Mouse (Mus musculus) liver, embryonic 14.5 days (tissue): ENCODE results near the gene Gtf2a1. TPM values are rescaled to one million over a fixed set of nuclear protein-coding genes. Genes with fewer than 3 reads are reported as not detected.
"Not testable (repeated sequence)": the region's sequence is repeated elsewhere in the genome, so short reads cannot be mapped to it uniquely, and the experiment has no call there.

Experiments used
- ATAC-seq: fragments of 200-750 bp; cut with Nextera tagmentation; 2 replicates; pipeline ENCODE4 v1.8.0; 2017; ENCODE audit warnings: moderate number of reproducible peaks, mild to moderate bottlenecking, moderate library complexity; ENCODE audit not compliant: insufficient read depth
- DNase-seq, 3 experiments: peaks; one replicate each; pipeline ENCODE4 v3.0.0-alpha.2; 2012 to 2013; ENCODE audit warnings: low read depth in 3 of 3, low spot score in 3 of 3
- H3K27ac ChIP-seq: fragments of 300-500 bp; sonication (generic); 2 replicates; pipeline ENCODE4 v1.5.1; 2014; ENCODE audit warnings: moderate library complexity, mild to moderate bottlenecking, control low read depth, inconsistent platforms
- H3K27me3 ChIP-seq: fragments of 300-500 bp; sonication (generic); 2 replicates; pipeline ENCODE4 v1.6.1; 2014; ENCODE audit warnings: mild to moderate bottlenecking, low read length, moderate library complexity; ENCODE audit not compliant: control insufficient read depth, insufficient read depth
- H3K36me3 ChIP-seq: fragments of 300-500 bp; sonication (generic); replicated peaks from 2 replicates; pipeline ENCODE4 v1.6.1; 2014; ENCODE audit warnings: low read depth; ENCODE audit not compliant: control insufficient read depth, insufficient read depth
- H3K4me1 ChIP-seq, 2 experiments: fragments of 200-500 bp in 1 of 2; fragments of 300-500 bp in 1 of 2; sonication (generic) in 1 of 2; replicated peaks; 2 replicates each; pipeline ENCODE4 v1.6.1; 2012 to 2014; ENCODE audit warnings: antibody characterized with exemption in 1 of 2, inconsistent platforms in 1 of 2, low read length in 1 of 2; ENCODE audit not compliant: control insufficient read depth in 2 of 2, insufficient read depth in 2 of 2
- H3K4me2 ChIP-seq: fragments of 300-500 bp; sonication (generic); 2 replicates; pipeline ENCODE4 v1.6.1; 2014; ENCODE audit warnings: low read depth, mild to moderate bottlenecking, control low read depth, moderate library complexity
- H3K4me3 ChIP-seq, 2 experiments: fragments of 200-500 bp in 1 of 2; fragments of 300-500 bp in 1 of 2; sonication (generic) in 1 of 2; 2 replicates each; pipeline ENCODE4 v1.5.1; 2012 to 2014; ENCODE audit warnings: low read depth in 2 of 2, low read length in 2 of 2, mild to moderate bottlenecking in 2 of 2, control low read depth in 1 of 2, inconsistent platforms in 1 of 2, moderate library complexity in 1 of 2; ENCODE audit not compliant: insufficient read depth in 1 of 2
- H3K9ac ChIP-seq: fragments of 300-500 bp; sonication (generic); replicated peaks from 2 replicates; pipeline ENCODE4 v1.6.1; 2014; ENCODE audit warnings: mild to moderate bottlenecking, control low read depth, moderate library complexity
- H3K9me3 ChIP-seq: fragments of 300-500 bp; sonication (generic); 2 replicates; pipeline ENCODE4 v1.6.1; 2016; ENCODE audit warnings: low read length, mixed read lengths; ENCODE audit not compliant: control insufficient read depth
- CTCF ChIP-seq: IDR thresholded peaks from 2 replicates; pipeline ENCODE4 v1.5.1; 2016; ENCODE audit warnings: antibody characterized with exemption, low read depth, control low read depth
- EP300 ChIP-seq: IDR thresholded peaks from 2 replicates; pipeline ENCODE4 v1.6.1; 2016; ENCODE audit warnings: antibody characterized with exemption, low read depth
- WGBS: fragments of 180-500 bp; shearing (Covaris S2); extraction: QIAGEN DNeasy Blood & Tissue Kit; methylation state at CpG from one replicate; pipeline ENCODE4 v1.1.7; 2014; ENCODE audit not compliant: insufficient replicate concordance; 5-methylcytosine and 5-hydroxymethylcytosine counted together
- polyA plus RNA-seq, 2 experiments: library from polyadenylated mRNA; depleted of rRNA in 1 of 2; stranded (reverse) in 1 of 2; unstranded in 1 of 2; fragments of >200 nt; fragmentation: Nextera tagmentation in 1 of 2; extraction: Ambion mirVana in 1 of 2; gene quantifications; 2 replicates each; pipeline versions ENCODE4 v1.2.1 to v1.2.3; 2012 to 2014

Gtf2a1 gene
- polyA plus RNA-seq, 2 experiments, result 6.3 to 13.8 TPM

- Histone ChIP-seq H3K9me3 (no peaks in the 10 kb centered on the region), H3K27ac (peak overlapping the region; percentile 92), H3K4me1 (peaks cover 15 to 17% of the 10 kb centered on the region in 2 experiments), H3K9ac (peak overlapping the region; percentile 99), H3K27me3 (no peaks in the 10 kb centered on the region), H3K36me3 (peaks cover 28% of the 10 kb centered on the region), H3K4me3 (peak overlapping the region; percentile 96 to 99), H3K4me2 (peak overlapping the region; percentile 88)
- ATAC-seq (no peak), DNase-seq (no peak)
- TF ChIP-seq EP300 (no peak), CTCF (no peak)
- WGBS, result 12% methylated on average over 5 of the region's 5 CpGs
Measured at GRCm38 (mm10) chr12:91587491-91588033, 2.7 kb downstream of the Gtf2a1 start.

- Histone ChIP-seq H3K27me3 (no peaks in the 10 kb centered on the region), H3K9me3 (no peaks in the 10 kb centered on the region), H3K4me3 (peak overlapping the region in 1 of 2 experiments; percentile 99; a peak in 3 of 4 replicates), H3K27ac (no peak overlapping the region), H3K4me1 (peaks cover 15 to 17% of the 10 kb centered on the region in 2 experiments), H3K4me2 (peak overlapping the region; percentile 88), H3K36me3 (peaks cover 28% of the 10 kb centered on the region), H3K9ac (peak overlapping the region; percentile 99)
- TF ChIP-seq CTCF, result no peak
- TF ChIP-seq EP300, result no peak
- no peak for DNase-seq
- 39% methylated on average over 3 of the region's 3 CpGs for WGBS
- ATAC-seq, result no peak
Measured at GRCm38 (mm10) chr12:91587077-91587476, 3.2 kb downstream of the Gtf2a1 start.

GRCm38 (mm10) chr12:91585815-91586214 is 4.5 kb downstream of the Gtf2a1 start:
- not testable (repeated sequence) for H3K9ac ChIP-seq, H3K4me3 ChIP-seq, H3K4me2 ChIP-seq, H3K27me3 ChIP-seq, ATAC-seq, DNase-seq, H3K27ac ChIP-seq, H3K9me3 ChIP-seq
- WGBS, result 89% methylated on average over 4 of the region's 4 CpGs
- peaks cover 28% of the 10 kb centered on the region for H3K36me3 ChIP-seq
- H3K4me1 ChIP-seq, result peaks cover 9 to 12% of the 10 kb centered on the region in 2 experiments

GRCm38 (mm10) chr12:91585206-91585605 is 5.1 kb downstream of the Gtf2a1 start:
- no peak overlapping the region for H3K27ac ChIP-seq

GRCm38 (mm10) chr12:91583409-91583808 is 6.9 kb downstream of the Gtf2a1 start:
- H3K4me1 ChIP-seq, result peaks cover 12 to 19% of the 10 kb centered on the region in 2 experiments
- no peak overlapping the region for H3K27ac ChIP-seq
- no peak overlapping the region for H3K4me3 ChIP-seq
- TF ChIP-seq EP300, result no peak
- TF ChIP-seq CTCF, result no peak
- H3K27me3 ChIP-seq, result no peaks in the 10 kb centered on the region
- H3K4me2 ChIP-seq, result no peak overlapping the region
- peaks cover 35% of the 10 kb centered on the region for H3K36me3 ChIP-seq
- H3K9me3 ChIP-seq, result no peaks in the 10 kb centered on the region
- no peak for DNase-seq
- no peak overlapping the region for H3K9ac ChIP-seq
- ATAC-seq, result no peak
- WGBS, result 87% methylated on average over 6 of the region's 6 CpGs

More at GRCm38 (mm10) chr12:91585206-91585605, 5.1 kb downstream of the Gtf2a1 start:
- peaks cover 8 to 13% of the 10 kb centered on the region in 2 experiments for H3K4me1 ChIP-seq
- TF ChIP-seq CTCF (no peak), EP300 (no peak)
- DNase-seq (no peak), ATAC-seq (no peak)
- H3K36me3 ChIP-seq, result peaks cover 28% of the 10 kb centered on the region
- no peaks in the 10 kb centered on the region for H3K27me3 ChIP-seq
- H3K4me3 ChIP-seq, result no peak overlapping the region
- H3K9ac ChIP-seq, result no peak overlapping the region
- H3K4me2 ChIP-seq, result no peak overlapping the region
- WGBS, result 88% methylated on average over 3 of the region's 3 CpGs
- H3K9me3 ChIP-seq, result no peaks in the 10 kb centered on the region
